In the genomic region with DNA sequence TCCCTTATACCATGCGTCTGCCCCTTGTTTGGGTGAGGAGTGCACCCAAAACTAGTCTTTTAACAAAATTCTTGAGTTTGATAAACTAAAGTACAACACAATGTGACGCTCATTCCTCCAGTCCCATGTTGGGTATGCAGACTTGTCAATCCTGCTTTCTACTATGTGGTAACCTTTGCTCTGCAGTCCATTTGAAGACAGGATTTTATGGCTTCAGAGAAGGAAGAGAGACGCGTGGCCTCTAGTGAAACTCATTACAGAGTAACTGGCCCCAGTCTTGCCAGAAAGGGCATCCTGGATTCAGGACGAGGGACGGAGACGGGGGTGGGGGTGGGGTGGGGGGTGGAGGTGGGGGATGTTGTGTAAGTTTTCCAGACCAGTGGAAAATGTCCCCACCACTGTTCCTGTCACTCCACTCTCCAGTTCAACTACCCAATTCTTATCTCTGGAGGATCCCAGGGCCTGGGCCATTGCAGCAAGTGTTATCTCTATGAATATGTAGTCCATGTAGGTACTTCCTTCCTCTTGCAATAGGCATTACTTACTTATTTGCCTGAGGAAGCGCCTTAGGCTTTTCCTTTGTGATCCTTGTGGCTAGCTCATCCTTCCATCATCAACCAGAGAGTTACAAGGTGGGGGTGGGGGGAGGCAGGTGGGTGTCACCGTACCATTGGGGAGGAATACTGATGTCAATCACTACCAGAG, we compare ENCODE assay signal across 10 mouse cellular contexts. TPM values are rescaled to one million over a fixed set of nuclear protein-coding genes. Genes with fewer than 3 reads are reported as not detected.
"Had no signal": no experiment of that assay in that cellular context is flagged by ENCODE, and none has a peak within 500 bp of the region (broad histone marks: within the 10 kb centered on the region; RNA-seq: fewer than 3 reads in every experiment).

No protein-coding gene starts in this region.

- DNase-seq: layer of hippocampus, adult 9-11 months; layer of hippocampus, postnatal 36 days; lung, adult 18-20 months; midbrain, embryonic 14.5 days; right cerebral cortex, adult 18-20 months; right cerebral cortex, postnatal 25 days had no signal

- H3K9me3 ChIP-seq: kidney, embryonic 15.5 days; limb, embryonic 15.5 days; neural tube, embryonic 15.5 days had no signal

- H3K9ac ChIP-seq: kidney, embryonic 15.5 days; limb, embryonic 15.5 days; neural tube, embryonic 15.5 days had no signal

- H3K27ac ChIP-seq: kidney, embryonic 15.5 days; limb, embryonic 15.5 days; neural tube, embryonic 15.5 days had no signal

- H3K36me3 ChIP-seq: kidney, embryonic 15.5 days; neural tube, embryonic 15.5 days had no signal

- H3K4me2 ChIP-seq: kidney, embryonic 15.5 days; limb, embryonic 15.5 days; neural tube, embryonic 15.5 days had no signal

- H3K27me3 ChIP-seq: kidney, embryonic 15.5 days; limb, embryonic 15.5 days; neural tube, embryonic 15.5 days had no signal

- H3K4me3 ChIP-seq: kidney, embryonic 15.5 days; limb, embryonic 15.5 days; myocyte; neural tube, embryonic 15.5 days had no signal

RNA-seq across cellular contexts. Expression of a gene that starts 7.7 kb away (rescaled TPM):
- polyA plus RNA-seq: myocyte had no signal
